Mouse (Mus musculus): ENCODE measurements around the gene Arhgap30.

Arhgap30 gene

DNA sequence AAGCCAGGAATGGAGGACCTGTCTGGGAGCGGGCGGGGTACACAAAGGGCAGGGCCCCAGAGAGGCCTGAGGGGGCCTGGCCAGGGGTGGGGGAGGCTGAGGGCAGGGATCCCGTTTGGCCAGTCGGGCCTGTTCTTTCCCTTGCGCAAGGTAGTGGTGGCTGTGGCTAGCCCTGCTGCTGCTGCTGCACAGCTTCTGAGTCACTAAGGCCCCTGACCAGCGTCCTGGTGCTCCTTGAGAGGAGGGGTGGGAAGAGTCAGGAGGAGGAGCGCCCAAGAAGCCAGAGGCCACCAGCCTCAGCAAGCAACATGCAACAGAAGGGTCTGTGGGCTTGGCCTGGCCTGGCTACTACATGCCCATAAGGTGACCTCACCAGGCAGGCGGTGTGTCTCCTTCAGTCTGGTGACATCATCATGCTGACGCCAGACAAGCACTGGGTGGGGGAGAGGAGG is 13.1 kb upstream of the Arhgap30 start:
- DNase-seq (ENCODE audit: extremely low spot score, low read depth, low spot score) = no peak

DNA sequence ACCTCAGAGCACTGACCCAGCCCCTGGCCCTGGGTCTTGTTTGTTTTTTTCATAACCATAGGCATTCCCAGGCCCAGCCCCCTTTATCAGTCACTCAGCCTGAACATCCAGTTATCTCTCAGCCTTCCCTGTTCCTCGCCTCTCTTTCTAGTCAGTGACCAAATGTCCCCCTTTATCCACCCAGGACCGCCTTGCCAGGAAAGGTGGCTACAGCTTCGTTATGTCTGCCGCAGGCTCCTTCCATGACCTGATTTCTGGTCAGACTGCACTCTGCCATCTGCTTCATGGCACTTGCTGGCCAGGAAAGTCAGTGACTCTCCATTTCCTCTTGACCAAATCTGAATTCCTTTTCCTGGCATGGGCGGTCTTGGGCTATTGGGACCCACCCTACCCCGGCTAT is 10.5 kb upstream of the Arhgap30 start:
- no peak for DNase-seq (ENCODE audit: extremely low spot score, low read depth, low spot score)

DNA sequence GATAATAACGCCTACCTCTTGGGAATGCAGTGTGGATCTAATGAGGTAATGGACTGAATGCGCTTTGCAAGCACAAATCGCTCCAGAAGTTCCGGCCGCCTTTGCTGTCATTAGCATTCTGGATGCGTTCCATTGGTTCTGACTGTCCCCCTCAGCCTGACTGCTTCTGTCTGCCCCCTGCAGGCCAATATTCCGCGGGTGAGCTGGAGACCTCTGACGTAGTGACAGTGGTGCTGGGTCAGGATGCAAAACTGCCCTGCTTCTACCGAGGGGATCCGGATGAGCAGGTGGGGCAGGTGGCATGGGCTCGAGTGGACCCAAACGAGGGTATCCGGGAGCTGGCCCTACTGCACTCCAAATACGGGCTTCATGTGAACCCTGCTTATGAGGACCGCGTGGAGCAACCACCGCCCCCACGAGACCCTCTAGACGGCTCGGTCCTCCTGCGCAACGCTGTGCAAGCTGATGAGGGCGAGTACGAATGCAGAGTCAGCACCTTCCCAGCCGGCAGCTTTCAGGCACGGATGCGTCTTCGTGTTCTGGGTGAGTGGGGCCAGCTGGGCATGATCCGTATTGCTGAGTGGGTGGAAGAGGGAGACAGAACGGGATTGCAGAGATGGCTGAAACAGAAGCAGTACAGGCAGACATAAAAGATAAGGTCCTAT is 8.7 kb upstream of the Arhgap30 start:
- DNase-seq (ENCODE audit: extremely low spot score, low read depth, low spot score) = no peak

DNA sequence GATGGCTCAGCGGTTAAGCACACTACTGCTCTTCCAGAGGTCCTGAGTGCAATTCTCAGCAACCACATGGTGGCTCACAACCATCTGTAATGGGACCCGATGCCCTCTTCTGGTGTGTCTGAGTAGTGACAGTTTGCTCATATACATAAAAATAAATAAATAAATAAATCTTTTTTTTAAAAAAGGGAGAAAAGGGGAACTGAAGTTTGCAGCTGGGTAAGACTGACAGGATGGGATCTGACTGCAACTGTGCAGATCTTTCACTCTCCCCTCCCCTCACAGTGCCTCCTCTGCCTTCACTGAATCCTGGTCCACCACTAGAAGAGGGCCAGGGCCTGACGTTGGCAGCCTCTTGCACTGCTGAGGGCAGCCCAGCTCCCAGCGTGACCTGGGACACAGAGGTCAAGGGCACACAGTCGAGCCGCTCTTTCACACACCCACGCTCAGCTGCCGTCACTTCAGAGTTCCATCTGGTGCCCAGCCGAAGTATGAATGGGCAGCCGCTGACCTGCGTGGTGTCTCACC is 6.6 kb upstream of the Arhgap30 start:
- no peak for DNase-seq (ENCODE audit: extremely low spot score, low read depth, low spot score)

DNA sequence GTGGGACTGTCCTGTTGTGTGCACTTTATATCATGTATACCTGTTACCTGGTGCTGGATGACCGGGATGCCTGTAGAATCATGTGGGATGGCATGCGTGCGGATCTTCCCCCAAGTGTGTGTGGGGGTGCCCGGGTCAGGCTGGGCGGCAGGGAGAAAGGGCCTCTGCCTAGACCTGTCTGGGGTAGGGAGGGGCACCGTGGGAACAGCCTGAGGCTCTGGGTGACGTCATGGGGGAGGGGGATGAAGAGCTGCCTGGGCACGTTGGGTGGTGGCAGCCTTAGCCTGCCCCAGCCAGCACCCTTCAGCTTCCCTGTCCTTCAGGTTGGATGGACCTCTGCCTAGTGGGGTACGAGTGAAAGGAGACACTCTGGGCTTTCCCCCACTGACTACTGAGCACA is 4.4 kb upstream of the Arhgap30 start:
- DNase-seq (ENCODE audit: extremely low spot score, low read depth, low spot score) = no peak

DNA sequence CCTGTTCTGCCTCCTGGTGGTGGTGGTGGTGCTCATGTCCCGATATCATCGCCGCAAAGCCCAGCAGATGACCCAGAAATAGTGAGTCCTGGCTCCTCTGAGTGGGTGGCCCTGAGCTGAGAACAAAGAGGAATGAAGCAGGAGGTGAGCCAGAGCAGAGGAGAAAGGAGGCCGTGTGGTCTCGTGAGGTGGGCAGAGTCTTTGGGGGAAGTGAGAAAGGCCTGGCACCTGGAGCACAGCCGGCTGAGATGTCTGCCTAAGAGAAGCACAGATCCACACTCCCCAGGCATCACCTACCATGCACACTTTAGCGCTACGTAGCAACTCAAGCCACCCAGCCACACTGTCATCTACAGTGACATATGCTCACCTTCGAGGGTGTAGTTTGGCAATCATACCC is 3.6 kb upstream of the Arhgap30 start:
- DNase-seq (ENCODE audit: extremely low spot score, low read depth, low spot score) = no peak

DNA sequence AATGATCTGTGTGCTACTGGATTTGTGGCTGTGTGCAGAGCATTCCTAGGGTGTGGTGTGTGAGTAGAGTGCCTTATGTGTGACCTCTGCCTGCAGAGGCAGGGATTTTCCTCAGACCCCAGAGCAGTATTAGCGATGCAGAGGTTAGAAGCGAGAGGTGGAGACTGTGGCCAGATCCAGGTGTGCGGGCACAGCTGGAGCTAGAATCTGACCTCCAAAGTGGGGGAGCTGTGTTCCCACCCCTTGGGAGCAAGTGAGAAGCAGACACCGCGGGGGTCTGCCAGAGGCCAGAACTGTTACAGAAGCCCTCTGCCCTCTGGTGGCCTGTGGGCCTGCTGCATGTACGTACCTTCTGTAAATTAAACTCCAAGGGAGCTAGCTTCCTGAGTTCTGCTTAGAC is 1.7 kb upstream of the Arhgap30 start:
- DNase-seq (ENCODE audit: extremely low spot score, low read depth, low spot score) = no peak

DNA sequence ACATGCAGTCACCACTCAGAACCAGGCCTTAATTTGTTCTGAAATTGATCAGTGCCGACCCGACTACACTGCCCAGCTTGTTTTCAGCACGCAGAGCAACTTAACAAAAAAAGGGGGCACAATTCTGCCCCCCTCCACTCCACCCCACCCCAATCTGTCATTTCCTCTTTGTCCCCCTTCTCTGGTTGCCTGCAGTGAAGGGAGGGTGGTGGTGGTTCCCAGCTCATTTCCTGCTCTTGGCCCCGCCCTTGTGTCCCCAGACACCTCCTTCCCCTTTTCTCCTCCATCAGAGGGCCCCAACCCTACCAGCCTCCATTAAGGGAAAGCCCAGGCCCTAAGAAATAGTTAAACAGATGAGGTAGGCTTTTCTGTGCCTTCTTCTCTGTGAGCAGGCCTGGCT is 1.3 kb downstream of the Arhgap30 start:
- no peak for DNase-seq (ENCODE audit: extremely low spot score, low read depth, low spot score)

DNA sequence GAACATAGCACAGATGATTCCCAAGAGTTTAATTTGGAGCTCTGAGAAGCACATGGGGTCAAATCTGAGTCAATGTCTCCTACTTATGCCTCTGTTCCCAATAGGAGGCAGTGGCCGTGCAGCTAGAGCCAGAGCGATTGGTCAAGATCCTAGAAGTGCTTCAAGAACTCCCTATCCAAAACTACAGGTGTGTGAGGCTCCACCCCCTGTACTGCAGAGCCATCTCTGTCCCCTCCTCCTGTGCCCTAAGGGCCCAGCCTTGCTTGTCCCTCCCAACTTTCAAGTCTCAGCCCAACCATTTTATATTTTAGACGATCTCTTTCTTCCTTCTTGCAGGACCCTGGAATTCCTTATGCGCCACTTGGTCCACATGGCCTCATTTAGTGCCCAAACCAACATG is 13.1 kb downstream of the Arhgap30 start:
- no peak for DNase-seq (ENCODE audit: extremely low spot score, low read depth, low spot score)

DNA sequence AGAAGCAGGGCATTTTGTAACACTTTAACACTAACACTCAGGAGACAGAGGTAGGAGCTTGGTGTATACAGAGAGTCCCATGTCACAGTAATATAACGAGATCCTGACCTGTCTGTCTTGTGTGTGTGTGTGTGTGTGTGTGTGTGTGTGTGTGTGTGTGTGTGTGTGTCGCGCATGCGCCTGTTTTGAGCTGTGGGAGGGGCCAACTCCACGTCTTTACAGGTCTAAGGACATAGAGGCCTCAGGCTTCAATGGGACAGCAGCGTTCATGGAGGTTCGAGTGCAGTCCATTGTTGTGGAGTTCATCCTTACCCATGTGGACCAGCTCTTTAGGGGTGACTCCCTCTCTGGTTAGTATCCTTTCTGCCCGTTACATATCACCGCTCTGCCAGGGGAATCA is 14.2 kb downstream of the Arhgap30 start:
- DNase-seq (ENCODE audit: extremely low spot score, low read depth, low spot score) = no peak

DNA sequence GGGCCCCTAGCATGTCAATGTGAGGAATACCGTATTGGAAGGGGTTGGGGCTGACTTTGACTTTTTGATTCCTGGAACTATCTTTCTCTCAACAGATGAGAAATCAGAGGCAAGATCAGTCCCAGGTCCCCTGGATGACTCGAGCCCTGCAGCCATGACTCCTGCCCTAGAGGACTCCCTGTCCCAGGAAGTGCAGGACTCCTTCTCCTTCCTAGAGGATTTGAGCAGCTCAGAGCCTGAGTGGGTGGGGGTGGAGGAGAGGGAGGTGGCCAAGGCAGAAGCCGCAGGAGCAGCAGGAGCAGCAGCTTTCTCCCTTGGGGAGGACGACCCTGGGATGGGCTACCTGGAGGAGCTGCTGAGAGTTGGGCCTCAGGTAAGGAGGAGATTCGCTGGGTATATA is 18.5 kb downstream of the Arhgap30 start:
- DNase-seq (ENCODE audit: extremely low spot score, low read depth, low spot score) = no peak

DNA sequence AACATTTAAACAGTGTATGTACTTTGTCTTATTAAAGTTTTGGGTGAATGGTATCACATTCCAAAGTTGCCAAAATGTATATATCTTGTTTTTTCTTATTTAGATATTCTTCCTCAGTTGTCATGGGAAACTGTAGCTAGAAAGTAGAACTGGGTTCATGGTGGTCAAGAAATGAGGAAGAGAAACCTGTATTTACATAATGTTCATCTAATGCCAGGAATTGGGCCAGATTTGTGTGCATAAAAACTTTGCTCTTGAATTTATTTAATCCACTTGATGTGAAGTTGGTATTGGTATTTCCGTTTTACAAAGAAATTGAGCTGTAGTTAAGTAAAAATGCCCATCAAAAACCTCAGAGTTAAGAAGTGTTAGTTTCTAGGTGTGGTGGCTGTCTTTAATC is 21.5 kb downstream of the Arhgap30 start:
- DNase-seq (ENCODE audit: extremely low spot score, low read depth, low spot score) = no peak

DNA sequence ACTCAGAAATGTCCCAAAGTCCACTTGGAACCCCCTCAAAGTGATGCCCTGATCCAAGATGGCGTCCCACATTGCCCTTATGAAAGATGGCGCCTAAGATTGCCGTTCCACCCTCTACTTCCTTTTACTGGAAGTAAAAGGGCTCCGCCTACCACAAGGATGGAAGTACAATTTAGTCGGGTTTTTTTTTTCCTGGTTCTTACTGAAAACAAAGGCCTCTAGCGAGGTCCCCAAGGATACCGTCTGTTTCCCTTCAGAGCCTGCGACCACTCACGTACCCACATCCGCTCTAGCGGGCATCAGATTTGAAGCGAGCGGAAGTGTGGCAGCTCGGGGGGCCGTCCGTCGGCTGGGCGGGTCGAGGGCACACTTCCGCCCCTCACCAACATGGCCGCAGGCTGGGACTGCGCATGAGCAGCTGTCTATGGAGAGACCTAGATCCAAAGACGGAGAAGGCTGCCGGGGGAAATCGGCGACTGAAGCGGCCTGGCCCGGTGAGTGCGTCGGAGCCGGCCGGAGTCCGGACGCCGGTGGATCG is 22.3 kb downstream of the Arhgap30 start, which contains the start of gene Usf1:
Gene Usf1 (plus strand): TSS at position 367 of the 538 bp plus-strand sequence.
- peak; percentile 88 for DNase-seq (ENCODE audit: extremely low spot score, low read depth, low spot score)

DNA sequence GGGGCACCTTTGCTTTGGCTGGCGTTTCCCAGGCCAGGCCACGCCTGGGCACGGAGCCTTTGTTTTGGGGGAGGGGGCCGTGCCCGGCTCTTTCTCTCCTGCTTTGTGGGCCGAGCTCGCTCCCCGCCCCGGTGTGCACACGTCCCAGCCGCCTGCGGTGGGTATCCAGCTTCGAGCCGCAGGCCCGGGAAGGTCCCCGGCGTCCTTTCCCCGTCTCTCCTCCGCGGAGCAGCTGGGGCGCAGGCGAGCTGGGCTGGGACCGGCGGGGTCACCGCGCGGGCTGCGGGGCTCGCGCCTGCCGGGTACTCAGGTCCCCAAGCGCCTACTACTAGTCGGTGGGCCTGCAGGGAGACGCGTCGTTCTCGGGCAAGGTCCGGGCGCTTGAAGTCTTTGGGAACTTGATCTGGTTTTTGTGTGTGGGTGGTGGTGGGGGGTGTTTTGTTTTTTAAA is 22.8 kb downstream of the Arhgap30 start:
- no peak for DNase-seq (ENCODE audit: extremely low spot score, low read depth, low spot score)

DNA sequence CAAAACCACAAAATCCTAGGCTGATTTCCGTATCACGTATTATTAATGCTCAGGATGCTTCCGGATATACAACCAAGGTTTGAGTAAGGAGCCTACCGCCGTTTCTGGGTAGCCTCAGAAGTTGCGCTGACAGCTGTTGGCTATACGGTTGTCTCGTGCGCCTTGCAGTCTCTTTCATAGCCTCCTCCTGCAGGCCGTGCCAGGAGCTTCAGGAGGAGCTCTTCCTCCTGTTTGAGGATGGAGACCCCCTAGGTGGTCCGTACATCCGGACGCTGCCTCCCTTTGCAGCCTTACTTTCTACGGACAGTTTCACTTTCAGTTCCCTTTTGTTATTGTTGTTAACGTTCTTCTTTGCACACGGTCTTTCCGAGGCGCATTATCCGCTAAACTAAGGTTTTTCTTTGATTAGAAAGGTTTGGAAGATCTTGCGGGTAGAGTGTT is 23.3 kb downstream of the Arhgap30 start:
- DNase-seq (ENCODE audit: extremely low spot score, low read depth, low spot score) = peak; percentile 31

DNA sequence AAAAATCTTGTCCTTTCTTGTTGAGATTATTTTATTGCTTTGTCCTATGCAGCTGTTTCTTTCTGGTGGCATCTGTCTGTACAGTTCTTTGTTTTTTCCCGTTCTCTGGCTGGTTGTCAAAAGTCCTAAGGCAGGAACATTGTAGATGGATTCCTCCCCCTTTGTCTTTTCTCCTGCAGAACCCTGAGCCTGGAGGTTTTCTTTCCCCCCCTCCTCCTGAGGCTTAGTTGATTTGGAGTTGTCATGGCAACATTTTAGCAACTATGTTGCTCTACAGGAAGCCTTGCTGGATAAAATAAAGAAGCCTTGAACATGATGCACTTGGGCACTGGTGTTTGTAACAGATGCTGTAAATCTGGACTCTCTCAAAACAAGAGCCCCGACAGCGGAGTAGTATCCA is 23.7 kb downstream of the Arhgap30 start:
- DNase-seq (ENCODE audit: extremely low spot score, low read depth, low spot score) = no peak

DNA sequence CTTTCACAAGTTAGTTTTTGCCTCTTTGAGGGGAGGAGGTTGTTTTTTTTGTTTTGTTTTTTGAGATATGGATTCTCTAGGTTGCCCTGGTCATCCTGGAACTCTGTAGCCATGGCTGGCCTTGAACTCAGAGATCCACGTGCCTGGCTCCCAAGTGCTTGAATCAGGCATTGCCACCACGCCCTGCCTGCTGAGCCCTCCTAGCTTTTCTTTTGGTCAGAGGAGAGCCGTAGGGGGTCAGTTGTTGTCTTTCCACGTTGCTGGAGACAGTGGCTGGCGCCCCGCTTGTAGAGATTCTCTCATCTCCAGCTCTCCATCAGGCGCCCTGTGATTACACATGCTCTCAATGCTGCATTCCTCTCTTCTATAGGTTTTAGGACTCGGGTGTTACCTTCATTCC is 24.9 kb downstream of the Arhgap30 start:
- DNase-seq (ENCODE audit: extremely low spot score, low read depth, low spot score) = no peak

DNA sequence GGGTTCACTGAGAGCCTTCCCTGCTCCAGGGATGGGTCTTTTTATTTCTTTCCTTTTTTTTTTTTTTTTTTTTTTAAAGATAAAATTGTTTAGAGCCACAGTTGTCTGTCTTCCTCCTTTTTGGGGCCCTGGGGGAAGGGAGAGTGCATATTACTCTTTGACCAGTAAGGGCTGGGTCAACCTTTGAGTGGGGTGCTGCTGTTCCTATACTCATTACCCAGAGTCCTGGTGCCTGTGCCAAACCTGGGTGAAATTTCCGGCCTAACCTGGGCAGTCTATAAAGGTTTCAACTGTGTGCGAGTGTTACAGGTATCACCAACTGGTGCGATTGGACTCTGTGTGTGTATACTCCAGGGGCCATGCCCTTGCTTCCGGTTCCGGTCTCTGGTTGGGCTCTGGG is 29.9 kb downstream of the Arhgap30 start, which contains the start of gene Tstd1:
Gene Tstd1 (plus strand): TSS at position 213 of the 400 bp plus-strand sequence.
- no peak for DNase-seq (ENCODE audit: extremely low spot score, low read depth, low spot score)

DNA sequence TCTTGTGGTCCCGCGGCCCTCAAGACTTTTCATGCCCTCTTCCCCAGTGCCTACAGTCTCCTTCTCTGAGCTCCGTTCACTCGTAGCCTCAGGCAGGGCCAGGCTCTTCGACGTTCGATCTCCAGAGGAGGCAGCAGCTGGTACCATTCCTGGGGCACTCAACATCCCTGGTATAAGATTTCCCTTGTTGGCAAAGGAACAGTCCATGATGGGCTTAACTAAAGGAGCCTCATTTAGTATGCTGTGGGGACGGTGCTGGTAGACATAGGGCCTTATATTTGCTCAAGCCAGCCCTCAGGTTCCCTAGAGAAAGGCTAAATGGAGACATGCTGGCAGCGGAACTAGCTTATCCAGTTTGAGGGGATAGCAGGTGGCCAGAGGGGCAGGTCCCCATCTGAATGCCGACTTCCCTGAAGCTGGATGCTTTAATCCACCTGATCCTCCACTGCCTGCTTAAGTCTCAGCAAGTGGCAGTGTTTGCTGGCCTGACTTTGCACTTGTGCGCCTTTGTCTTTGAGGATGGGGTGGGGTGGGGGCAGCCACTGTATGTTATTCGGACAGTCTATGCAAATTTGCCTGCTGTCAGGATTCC is 30.6 kb downstream of the Arhgap30 start:
- DNase-seq (ENCODE audit: extremely low spot score, low read depth, low spot score) = no peak

DNA sequence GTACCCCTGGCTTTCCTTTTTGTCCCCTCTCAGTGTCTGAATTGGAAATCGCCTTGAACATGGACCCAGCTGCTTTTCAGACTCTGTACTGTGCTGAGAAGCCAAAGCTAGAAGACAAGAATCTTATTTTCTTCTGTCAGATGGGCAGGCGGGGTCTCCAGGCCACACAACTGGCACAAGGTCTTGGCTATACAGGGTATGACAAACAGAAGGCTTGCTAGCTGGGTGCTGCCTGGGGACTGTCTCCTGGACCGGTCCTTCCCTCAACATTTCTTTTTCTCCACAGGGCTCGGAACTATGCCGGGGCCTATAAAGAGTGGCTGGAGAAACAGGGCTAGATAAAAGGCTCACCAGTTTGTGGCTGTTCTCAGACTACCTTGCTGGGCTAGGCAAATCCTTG is 31.2 kb downstream of the Arhgap30 start:
- DNase-seq (ENCODE audit: extremely low spot score, low read depth, low spot score) = no peak

DNA sequence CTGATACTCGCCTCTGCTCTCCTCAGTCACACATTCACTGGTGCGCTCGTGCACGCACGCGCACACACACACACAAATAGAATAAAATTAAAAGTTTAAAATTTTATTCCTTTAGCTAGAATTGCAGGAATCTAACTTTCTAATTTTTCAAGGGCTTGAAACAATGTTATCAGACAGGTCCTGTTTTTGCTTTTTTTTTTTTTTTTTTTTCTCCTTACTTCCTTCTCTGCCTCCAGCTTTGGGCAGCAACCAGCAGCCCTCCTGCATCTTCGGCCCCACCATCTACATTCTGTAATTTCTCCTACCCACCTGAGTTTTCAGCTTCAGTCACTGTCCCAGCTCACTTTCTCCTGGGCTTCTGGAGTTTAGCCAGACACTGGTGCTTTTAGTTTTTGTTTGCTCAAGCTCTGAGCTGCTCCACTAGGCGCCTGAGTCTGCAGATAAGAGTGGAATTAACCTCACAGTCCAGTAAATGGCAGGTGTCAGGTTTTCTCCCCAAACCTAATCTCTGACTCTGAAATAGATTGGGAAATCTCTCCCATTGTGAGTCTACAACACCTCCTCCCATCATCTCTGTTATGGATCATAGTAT is 33.8 kb downstream of the Arhgap30 start:
- DNase-seq (ENCODE audit: extremely low spot score, low read depth, low spot score) = no peak

DNA sequence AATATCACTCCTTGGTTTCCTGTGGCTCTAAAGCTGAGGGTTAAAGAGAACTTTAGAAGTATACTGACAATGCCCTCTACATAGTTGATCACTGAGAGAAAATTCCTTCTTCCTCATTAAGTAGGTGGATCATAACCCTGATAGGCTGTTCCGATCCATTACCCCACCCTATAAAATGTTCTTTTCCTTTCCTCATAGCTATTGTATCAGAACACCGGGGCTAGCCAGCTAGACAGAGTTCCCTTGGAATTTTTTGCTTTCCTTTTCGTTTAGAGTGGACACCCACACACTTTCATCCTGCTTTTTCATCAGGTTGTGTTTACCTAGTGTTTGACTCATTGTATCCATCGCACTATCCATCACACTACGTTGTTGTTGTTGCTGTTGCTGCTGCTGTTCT is 35.9 kb downstream of the Arhgap30 start:
- DNase-seq (ENCODE audit: extremely low spot score, low read depth, low spot score) = no peak
